Mouse (Mus musculus) testis, adult 10 weeks (tissue): ENCODE measurements around the gene Abat. TPM values are rescaled to one million over a fixed set of nuclear protein-coding genes. Genes with fewer than 3 reads are reported as not detected.

ENCODE experiments used
- polyA plus RNA-seq: library from polyadenylated mRNA; stranded (reverse); fragments of 350-450 nt; fragmentation: Illumina TruSeq; extraction: RNeasy Lipid Tissue Mini Kit (QIAGEN cat#74804); gene quantifications from one replicate; pipeline ENCODE4 v1.2.3, GENCODE M21; 2014; ENCODE audit warnings: low read depth, low replicate concordance

Abat gene
- 24.0 TPM for polyA plus RNA-seq

GRCm38 (mm10) chr16:8513236-8513906, at the start of gene Abat:
Gene Abat (plus strand): TSS chr16:8513429.

GRCm38 (mm10) chr16:8470603-8471481, 42.4 kb upstream of the Abat start, which contains the start of gene Mettl22:
Gene Mettl22 (plus strand): TSS chr16:8470788.

DNA sequence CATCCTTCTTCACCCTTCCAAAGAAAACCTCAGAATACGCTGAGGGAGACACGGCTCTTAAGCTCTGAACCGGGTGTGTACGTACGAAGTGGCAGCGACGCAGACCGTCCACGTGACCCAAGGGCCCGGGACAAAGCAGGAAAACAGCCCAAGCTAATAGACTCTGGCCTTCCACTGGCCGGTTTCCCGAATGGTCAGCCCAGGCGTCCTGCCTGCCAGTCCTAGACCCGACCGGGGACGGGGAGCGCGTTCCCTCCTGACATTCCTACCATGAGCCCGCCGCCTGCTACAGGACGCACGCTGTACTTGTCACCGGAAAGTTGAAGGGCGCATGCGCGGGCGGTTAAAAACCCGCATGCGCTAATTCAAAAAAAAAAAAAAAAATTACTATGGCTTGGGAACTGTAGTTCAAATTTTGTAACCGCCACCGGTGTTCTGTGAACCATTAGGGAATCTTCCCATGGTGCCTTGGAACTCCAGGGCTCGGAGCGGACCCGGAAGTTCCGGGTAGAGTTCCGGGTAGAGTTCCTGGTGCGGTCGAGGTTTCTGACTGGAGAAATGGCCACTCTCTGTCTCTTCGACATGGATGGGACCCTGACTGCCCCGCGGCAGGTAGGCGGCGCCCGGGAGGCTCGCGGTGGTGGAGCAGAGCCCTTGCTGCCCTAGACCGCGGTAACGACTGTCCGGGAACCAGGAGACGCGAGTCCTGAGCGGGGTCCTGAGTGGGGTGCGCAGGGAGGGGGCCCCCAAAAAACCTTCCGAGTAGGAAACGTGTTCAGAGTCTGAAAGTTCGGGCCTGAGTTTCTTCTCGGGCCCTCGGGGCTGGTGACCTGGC, 124.2 kb downstream of the Abat start, which contains the start of the genes Pmm2 and Tmem186:
Gene Pmm2 (plus strand): TSS at position 458 of the 835 bp plus-strand sequence.
Gene Tmem186 (minus strand): TSS at position 496 of the 835 bp plus-strand sequence.

Other genes with a start within 250 kb of the Abat start
- gene Tmem114, start 88.3 kb upstream of the Abat start, polyA plus RNA-seq = not detected
- gene Mettl22, start 42.6 kb upstream of the Abat start, polyA plus RNA-seq = 8.3 TPM
- 124 TPM for gene Pmm2, start 124.2 kb downstream of the Abat start, polyA plus RNA-seq
- gene Tmem186, start 124.3 kb downstream of the Abat start, polyA plus RNA-seq = 6.8 TPM
- 8.9 TPM for gene Carhsp1, start 158.7 kb downstream of the Abat start, polyA plus RNA-seq
- gene Gm5767, start 167.3 kb downstream of the Abat start, polyA plus RNA-seq = 21.5 TPM